Mouse (Mus musculus): Measurements from ENCODE around the gene AC124502.3. TPM values are rescaled to one million over a fixed set of nuclear protein-coding genes. Genes with fewer than 3 reads are reported as not detected.

Gene AC124502.3
- 1.0 TPM for polyA plus RNA-seq (2014; fragmentation: Illumina TruSeq; extraction: RNeasy Lipid Tissue Mini Kit (QIAGEN cat#74804); ENCODE audit: low read depth, low replicate concordance)

GRCm38 (mm10) chr19:5038709-5039156, at the start of gene AC124502.3, which contains the start of gene B4gat1:
AC124502.3 (plus strand) TSS chr19:5038891.
B4gat1 (plus strand) TSS chr19:5038826.

GRCm38 (mm10) chr19:4990256-4990625, 48.5 kb upstream of the AC124502.3 start, which contains the start of gene Npas4:
Npas4 (minus strand) TSS chr19:4990316.

GRCm38 (mm10) chr19:5023621-5024479, 14.8 kb upstream of the AC124502.3 start, which contains the start of gene Slc29a2:
Slc29a2 (plus strand) TSS chr19:5023860.

GRCm38 (mm10) chr19:5040862-5041523, 2.3 kb downstream of the AC124502.3 start, which contains the start of gene Brms1:
Brms1 (plus strand) TSS chr19:5041354.

GRCm38 (mm10) chr19:5050047-5050905, 11.6 kb downstream of the AC124502.3 start, which contains the start of gene Rin1:
Rin1 (plus strand) TSS chr19:5050481.

GRCm38 (mm10) chr19:5067867-5068569, 29.3 kb downstream of the AC124502.3 start, which contains the start of gene Cd248:
Cd248 (plus strand) TSS chr19:5068078.

GRCm38 (mm10) chr19:5085145-5085863, 46.6 kb downstream of the AC124502.3 start, which contains the start of gene Tmem151a:
Tmem151a (minus strand) TSS chr19:5085531.

GRCm38 (mm10) chr19:5087884-5088728, 49.4 kb downstream of the AC124502.3 start, which contains the start of gene Yif1a:
Yif1a (plus strand) TSS chr19:5088538.

GRCm38 (mm10) chr19:5098363-5099143, 59.9 kb downstream of the AC124502.3 start, which contains the start of gene Cnih2:
Cnih2 (minus strand) TSS chr19:5098521.

Other genes with a start within 250 kb of the AC124502.3 start
- 22.9 TPM for gene Rbm4, start 245.0 kb upstream of the AC124502.3 start, polyA plus RNA-seq (2014; fragmentation: Illumina TruSeq; extraction: RNeasy Lipid Tissue Mini Kit (QIAGEN cat#74804); ENCODE audit: low read depth, low replicate concordance)
- 9.5 TPM for gene Gm21992, start 227.3 kb upstream of the AC124502.3 start, polyA plus RNA-seq (2014; fragmentation: Illumina TruSeq; extraction: RNeasy Lipid Tissue Mini Kit (QIAGEN cat#74804); ENCODE audit: low read depth, low replicate concordance)
- 11.5 TPM for gene Rbm14, start 227.3 kb upstream of the AC124502.3 start, polyA plus RNA-seq (2014; fragmentation: Illumina TruSeq; extraction: RNeasy Lipid Tissue Mini Kit (QIAGEN cat#74804); ENCODE audit: low read depth, low replicate concordance)
- gene Ccs, start 199.6 kb upstream of the AC124502.3 start, polyA plus RNA-seq (2014; fragmentation: Illumina TruSeq; extraction: RNeasy Lipid Tissue Mini Kit (QIAGEN cat#74804); ENCODE audit: low read depth, low replicate concordance): 33.2 TPM
- gene Ccdc87, start 199.5 kb upstream of the AC124502.3 start, polyA plus RNA-seq (2014; fragmentation: Illumina TruSeq; extraction: RNeasy Lipid Tissue Mini Kit (QIAGEN cat#74804); ENCODE audit: low read depth, low replicate concordance): not detected
- gene Ctsf, start 183.8 kb upstream of the AC124502.3 start, polyA plus RNA-seq (2014; fragmentation: Illumina TruSeq; extraction: RNeasy Lipid Tissue Mini Kit (QIAGEN cat#74804); ENCODE audit: low read depth, low replicate concordance): 63.9 TPM
- gene Actn3, start 161.0 kb upstream of the AC124502.3 start, polyA plus RNA-seq (2014; fragmentation: Illumina TruSeq; extraction: RNeasy Lipid Tissue Mini Kit (QIAGEN cat#74804); ENCODE audit: low read depth, low replicate concordance): 0.71 TPM
- gene Zdhhc24, start 160.2 kb upstream of the AC124502.3 start, polyA plus RNA-seq (2014; fragmentation: Illumina TruSeq; extraction: RNeasy Lipid Tissue Mini Kit (QIAGEN cat#74804); ENCODE audit: low read depth, low replicate concordance): 4.5 TPM
- 2.6 TPM for gene Bbs1, start 132.3 kb upstream of the AC124502.3 start, polyA plus RNA-seq (2014; fragmentation: Illumina TruSeq; extraction: RNeasy Lipid Tissue Mini Kit (QIAGEN cat#74804); ENCODE audit: low read depth, low replicate concordance)
- 24.4 TPM for gene Dpp3, start 110.6 kb upstream of the AC124502.3 start, polyA plus RNA-seq (2014; fragmentation: Illumina TruSeq; extraction: RNeasy Lipid Tissue Mini Kit (QIAGEN cat#74804); ENCODE audit: low read depth, low replicate concordance)
- 2.7 TPM for gene Peli3, start 95.8 kb upstream of the AC124502.3 start, polyA plus RNA-seq (2014; fragmentation: Illumina TruSeq; extraction: RNeasy Lipid Tissue Mini Kit (QIAGEN cat#74804); ENCODE audit: low read depth, low replicate concordance)
- gene Mrpl11, start 76.7 kb upstream of the AC124502.3 start, polyA plus RNA-seq (2014; fragmentation: Illumina TruSeq; extraction: RNeasy Lipid Tissue Mini Kit (QIAGEN cat#74804); ENCODE audit: low read depth, low replicate concordance): 87.5 TPM
- gene Npas4, start 48.6 kb upstream of the AC124502.3 start, polyA plus RNA-seq (2014; fragmentation: Illumina TruSeq; extraction: RNeasy Lipid Tissue Mini Kit (QIAGEN cat#74804); ENCODE audit: low read depth, low replicate concordance): 0.81 TPM
- 14.6 TPM for gene Slc29a2, start 15.0 kb upstream of the AC124502.3 start, polyA plus RNA-seq (2014; fragmentation: Illumina TruSeq; extraction: RNeasy Lipid Tissue Mini Kit (QIAGEN cat#74804); ENCODE audit: low read depth, low replicate concordance)
- gene B4gat1, start 65 bp upstream of the AC124502.3 start, polyA plus RNA-seq (2014; fragmentation: Illumina TruSeq; extraction: RNeasy Lipid Tissue Mini Kit (QIAGEN cat#74804); ENCODE audit: low read depth, low replicate concordance): 42.6 TPM
- gene Brms1, start 2.5 kb downstream of the AC124502.3 start, polyA plus RNA-seq (2014; fragmentation: Illumina TruSeq; extraction: RNeasy Lipid Tissue Mini Kit (QIAGEN cat#74804); ENCODE audit: low read depth, low replicate concordance): 19.7 TPM
- gene Rin1, start 11.6 kb downstream of the AC124502.3 start, polyA plus RNA-seq (2014; fragmentation: Illumina TruSeq; extraction: RNeasy Lipid Tissue Mini Kit (QIAGEN cat#74804); ENCODE audit: low read depth, low replicate concordance): 1.7 TPM
- 10.5 TPM for gene Cd248, start 29.2 kb downstream of the AC124502.3 start, polyA plus RNA-seq (2014; fragmentation: Illumina TruSeq; extraction: RNeasy Lipid Tissue Mini Kit (QIAGEN cat#74804); ENCODE audit: low read depth, low replicate concordance)
- gene Tmem151a, start 46.6 kb downstream of the AC124502.3 start, polyA plus RNA-seq (2014; fragmentation: Illumina TruSeq; extraction: RNeasy Lipid Tissue Mini Kit (QIAGEN cat#74804); ENCODE audit: low read depth, low replicate concordance): 2.0 TPM
- 90.7 TPM for gene Yif1a, start 49.6 kb downstream of the AC124502.3 start, polyA plus RNA-seq (2014; fragmentation: Illumina TruSeq; extraction: RNeasy Lipid Tissue Mini Kit (QIAGEN cat#74804); ENCODE audit: low read depth, low replicate concordance)
- gene Cnih2, start 59.6 kb downstream of the AC124502.3 start, polyA plus RNA-seq (2014; fragmentation: Illumina TruSeq; extraction: RNeasy Lipid Tissue Mini Kit (QIAGEN cat#74804); ENCODE audit: low read depth, low replicate concordance): 0.34 TPM
- gene Rab1b, start 68.2 kb downstream of the AC124502.3 start, polyA plus RNA-seq (2014; fragmentation: Illumina TruSeq; extraction: RNeasy Lipid Tissue Mini Kit (QIAGEN cat#74804); ENCODE audit: low read depth, low replicate concordance): 163 TPM
- gene Klc2, start 79.7 kb downstream of the AC124502.3 start, polyA plus RNA-seq (2014; fragmentation: Illumina TruSeq; extraction: RNeasy Lipid Tissue Mini Kit (QIAGEN cat#74804); ENCODE audit: low read depth, low replicate concordance): 41.4 TPM
- gene Pacs1, start 234.2 kb downstream of the AC124502.3 start, polyA plus RNA-seq (2014; fragmentation: Illumina TruSeq; extraction: RNeasy Lipid Tissue Mini Kit (QIAGEN cat#74804); ENCODE audit: low read depth, low replicate concordance): 19.3 TPM